Mouse (Mus musculus) CD4-positive helper T cell, adult 2 months (primary cell): ENCODE data around the gene Gdpd3.
"Not testable (repeated sequence)": the region's sequence is repeated elsewhere in the genome, so short reads cannot be mapped to it uniquely, and the experiment has no call there.

Source experiments
- DNase-seq: peaks from one replicate; pipeline ENCODE4 v3.0.0-alpha.2; 2012; ENCODE audit warnings: low read depth, missing footprints, low spot score

The Gdpd3 gene

GRCm38 (mm10) chr7:126760391-126760802 lies 5.7 kb upstream of the Gdpd3 start:
- DNase-seq: no peak

GRCm38 (mm10) chr7:126760956-126761355 lies 5.2 kb upstream of the Gdpd3 start:
- no peak for DNase-seq

DNA sequence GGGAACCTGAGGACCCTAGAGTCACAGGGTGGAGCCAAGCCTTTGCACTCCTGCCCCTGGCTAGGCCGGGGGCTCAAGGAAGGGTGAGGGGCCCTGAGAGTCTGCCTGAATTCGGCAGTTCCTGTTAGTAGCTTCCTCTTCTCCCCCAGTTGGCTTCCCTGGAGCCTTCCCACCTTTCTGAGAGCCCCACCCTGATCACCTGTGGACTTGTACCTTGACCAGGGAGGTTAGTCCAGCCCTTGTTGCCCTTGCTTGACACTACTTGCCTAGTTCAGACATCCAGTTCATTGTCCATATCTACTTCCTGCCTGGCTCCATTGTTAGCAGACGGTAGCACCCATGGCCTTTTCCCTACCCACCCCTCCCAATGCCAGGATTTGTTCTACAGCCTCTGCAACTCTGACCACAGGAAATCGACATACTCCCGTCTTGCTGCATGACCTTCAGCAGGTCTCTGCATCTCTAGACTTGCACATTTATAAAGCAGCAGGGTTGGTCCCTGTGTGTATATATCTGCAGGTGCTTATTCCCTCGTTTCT lies 4.5 kb upstream of the Gdpd3 start:
- no peak for DNase-seq

DNA sequence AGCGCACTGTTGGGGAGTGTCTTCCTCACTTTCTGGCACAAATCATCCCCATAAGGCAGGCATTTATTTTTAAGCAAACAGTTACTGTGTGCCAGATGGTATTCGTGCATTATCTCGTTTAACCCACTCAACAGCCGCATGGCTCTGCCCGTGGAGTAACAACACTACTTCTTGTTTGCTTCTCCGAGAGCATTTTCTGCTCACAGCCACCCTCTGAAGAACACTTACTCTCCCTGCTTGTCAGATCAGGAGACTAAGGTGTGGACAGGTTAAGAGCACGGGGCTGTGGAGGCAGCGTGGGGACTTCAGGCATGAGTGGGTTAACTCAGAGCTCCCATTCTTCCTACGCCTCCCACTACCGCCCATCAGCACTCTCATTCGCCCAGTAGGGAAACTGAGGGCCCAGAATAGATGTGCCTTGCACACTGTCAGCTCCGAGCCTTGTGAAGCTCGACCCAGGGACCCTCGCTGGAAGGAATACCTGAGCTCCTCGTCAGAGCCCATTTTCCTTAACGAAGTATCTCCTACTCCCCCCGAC lies 3.6 kb upstream of the Gdpd3 start:
- DNase-seq: no peak

DNA sequence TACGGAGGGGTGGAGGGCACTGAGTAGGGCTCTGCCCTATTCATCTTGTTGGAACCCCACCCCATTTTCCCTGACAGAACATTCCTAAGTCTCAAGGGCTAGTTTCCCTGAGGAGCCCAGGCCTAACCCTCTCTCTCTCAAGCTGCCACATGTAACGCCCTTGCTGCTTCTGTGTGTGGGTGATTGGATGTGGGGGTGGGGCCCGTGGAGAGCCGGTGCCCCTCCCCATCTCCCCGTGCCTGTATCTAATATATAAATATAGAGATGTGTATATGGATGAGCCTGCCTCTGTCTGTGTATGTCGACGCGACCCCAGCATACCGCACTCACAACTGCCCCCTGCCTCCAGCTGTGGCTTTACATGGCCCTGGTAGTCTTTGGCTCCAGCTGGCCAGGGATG lies 594 bp upstream of the Gdpd3 start:
- DNase-seq: no peak

GRCm38 (mm10) chr7:126767001-126767400 lies 867 bp downstream of the Gdpd3 start:
- DNase-seq: no peak

DNA sequence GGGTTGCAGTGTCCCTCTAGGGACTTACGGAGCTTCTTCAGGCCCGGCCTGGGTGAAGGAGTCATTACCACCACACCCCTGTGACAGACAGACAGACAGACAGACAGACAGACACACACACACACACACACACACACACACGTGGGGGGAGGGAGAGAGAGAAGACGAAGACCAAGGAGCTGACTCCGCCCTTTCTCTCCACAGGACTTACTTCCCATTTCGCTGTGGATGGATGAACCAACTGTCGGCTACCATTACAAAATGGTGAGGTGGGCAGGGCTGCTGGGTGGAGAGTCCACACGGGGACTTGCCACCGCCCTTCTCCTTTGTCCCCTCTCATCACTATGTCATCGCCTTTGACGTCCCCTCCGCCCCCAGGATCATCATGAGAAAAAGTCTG lies 4.7 kb downstream of the Gdpd3 start:
- DNase-seq: no peak

GRCm38 (mm10) chr7:126773351-126773750 lies 7.2 kb downstream of the Gdpd3 start:
- DNase-seq: no peak

- DNase-seq: peak; percentile 58
These were observed 8.3 kb downstream of the Gdpd3 start for GRCm38 (mm10) chr7:126774463-126774862.

- no peak for DNase-seq
These were observed 9.2 kb downstream of the Gdpd3 start for GRCm38 (mm10) chr7:126775185-126775977.

- DNase-seq: no peak
These were observed 9.8 kb downstream of the Gdpd3 start for GRCm38 (mm10) chr7:126775978-126776234.

DNA sequence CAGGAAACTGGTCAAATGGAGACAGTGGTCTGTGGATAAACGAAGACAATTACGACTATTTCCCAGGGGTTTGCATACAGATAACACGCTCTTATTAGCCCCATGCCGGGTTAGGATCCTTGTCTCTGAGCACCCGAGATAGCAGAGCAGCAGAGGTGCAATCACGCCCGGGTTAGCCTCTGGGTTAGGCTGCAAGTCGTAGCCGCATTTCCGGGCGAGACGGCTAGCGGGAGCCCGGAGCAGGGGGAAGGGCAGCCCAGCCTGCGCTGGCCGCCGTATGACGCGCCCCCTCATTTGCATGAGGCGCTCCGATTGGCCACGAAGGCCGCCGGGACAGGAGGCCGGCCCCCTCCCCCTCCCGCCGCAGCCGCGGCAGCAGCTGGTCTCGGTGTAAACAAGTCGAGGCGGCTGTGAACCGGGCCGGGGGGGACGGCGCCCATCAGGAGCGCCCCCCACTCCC lies 10.5 kb downstream of the Gdpd3 start, which contains the start of gene Ypel3:
Gene Ypel3 (plus strand): TSS at position 358 of the 460 bp plus-strand sequence.
- DNase-seq: peak; percentile 96

GRCm38 (mm10) chr7:126777476-126777875 lies 11.3 kb downstream of the Gdpd3 start:
- no peak for DNase-seq

- DNase-seq: no peak
These were observed 12.0 kb downstream of the Gdpd3 start for GRCm38 (mm10) chr7:126778147-126778546.

DNA sequence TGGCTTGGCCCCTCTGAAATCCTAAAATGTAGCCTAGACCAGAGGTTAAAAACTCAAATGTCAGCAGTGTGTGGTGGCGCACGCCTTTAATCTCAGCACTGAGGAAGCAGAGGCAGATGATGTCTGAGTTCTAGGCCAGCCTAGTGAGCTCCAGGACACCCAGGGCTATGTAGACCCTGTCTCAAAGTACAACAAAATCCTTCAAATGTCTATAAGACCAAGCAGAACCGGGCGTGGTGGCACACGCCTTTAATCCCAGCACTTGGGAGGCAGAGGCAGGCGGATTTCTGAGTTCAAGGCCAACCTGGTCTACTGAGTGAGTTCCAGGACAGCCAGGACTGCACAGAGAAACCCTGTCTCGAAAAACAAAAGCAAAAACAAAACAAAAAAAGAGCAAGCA lies 13.0 kb downstream of the Gdpd3 start:
- not testable (repeated sequence) for DNase-seq

GRCm38 (mm10) chr7:126779983-126780970 lies 14.1 kb downstream of the Gdpd3 start:
- peak; percentile 85 for DNase-seq

GRCm38 (mm10) chr7:126780971-126781635 lies 15.0 kb downstream of the Gdpd3 start, which contains the start of gene Tbx6:
Gene Tbx6 (plus strand): TSS chr7:126781483.
- no peak for DNase-seq

DNA sequence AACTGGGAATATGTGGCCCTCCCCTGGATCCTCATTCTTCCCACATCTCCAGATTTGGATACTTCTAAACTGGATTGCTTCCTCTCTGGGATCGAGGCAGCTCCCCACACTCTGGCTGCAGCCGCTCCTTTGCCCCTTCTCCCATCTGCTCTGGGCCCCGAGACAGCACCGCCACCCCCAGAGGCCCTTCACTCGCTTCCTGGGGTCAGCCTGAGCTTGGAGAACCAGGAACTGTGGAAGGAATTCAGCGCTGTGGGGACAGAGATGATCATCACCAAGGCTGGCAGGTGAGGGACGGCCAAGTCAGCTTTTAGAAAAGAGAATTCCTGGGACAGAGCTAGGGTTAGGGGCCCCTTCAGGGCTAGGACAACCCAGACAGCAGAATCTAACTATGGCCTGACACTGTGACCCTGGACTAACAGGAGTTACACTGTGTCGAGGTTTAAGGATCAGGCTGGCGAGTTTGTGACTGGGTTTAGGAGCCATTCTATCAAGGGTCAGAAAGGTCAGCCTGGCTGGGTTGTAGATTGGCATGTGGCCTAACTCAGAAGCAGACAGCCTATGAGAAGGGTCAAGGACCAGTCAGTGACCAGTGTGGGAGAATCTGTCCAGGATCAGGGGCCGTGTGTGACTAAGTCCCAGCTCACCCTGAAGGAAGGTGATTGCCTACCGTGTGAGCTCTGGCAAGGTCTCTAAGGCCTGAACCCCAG lies 15.7 kb downstream of the Gdpd3 start:
- no peak for DNase-seq

DNA sequence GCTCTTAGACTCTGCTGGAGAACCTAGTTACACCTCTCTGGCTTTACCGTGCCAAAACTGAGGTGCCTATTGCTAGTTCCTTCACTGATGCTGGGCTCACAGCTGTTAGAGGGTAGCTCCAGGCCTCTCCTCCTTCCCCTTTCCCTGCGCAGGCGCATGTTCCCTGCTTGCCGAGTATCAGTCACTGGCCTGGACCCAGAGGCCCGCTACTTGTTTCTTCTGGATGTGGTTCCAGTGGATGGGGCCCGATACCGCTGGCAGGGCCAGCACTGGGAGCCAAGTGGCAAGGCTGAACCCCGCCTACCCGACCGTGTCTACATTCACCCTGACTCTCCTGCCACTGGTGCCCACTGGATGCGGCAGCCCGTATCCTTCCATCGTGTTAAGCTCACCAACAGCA lies 16.6 kb downstream of the Gdpd3 start:
- DNase-seq: no peak

DNA sequence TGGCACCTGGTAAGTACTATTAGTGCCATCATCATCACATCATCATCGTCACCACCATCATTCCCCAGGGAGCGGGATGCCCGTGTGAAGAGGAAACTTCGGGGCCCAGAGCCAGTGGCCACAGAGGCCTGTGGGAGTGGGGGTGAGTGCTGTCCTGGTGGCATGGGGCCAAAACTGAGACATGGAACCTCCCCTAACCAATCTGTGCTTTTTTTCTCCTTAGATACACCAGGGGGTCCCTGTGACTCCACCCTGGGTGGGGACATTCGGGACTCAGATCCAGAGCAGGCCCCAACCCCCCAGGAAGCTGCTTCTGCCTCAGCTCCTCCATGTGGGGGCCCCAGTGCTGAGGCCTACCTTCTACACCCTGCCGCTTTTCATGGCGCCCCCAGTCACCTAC lies 18.3 kb downstream of the Gdpd3 start:
- no peak for DNase-seq

DNA sequence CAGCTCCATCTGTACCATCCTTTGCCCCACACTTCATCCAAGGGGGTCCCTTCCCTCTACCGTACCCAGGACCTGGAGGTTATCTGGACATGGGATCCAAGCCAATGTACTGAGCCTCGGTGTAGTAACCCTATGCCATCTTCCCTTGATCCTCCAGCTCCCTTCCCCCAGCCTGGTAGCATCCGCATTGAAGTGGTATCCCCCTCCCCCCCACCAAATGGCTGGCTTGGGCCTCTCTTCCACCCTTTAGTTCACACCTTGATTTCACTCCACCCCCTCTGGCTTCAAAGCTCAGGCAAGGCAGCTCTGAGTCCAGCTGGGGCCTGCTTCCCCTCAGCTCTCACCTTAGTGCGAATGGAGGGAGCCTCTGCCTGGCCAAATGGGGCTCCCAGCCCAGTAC lies 18.9 kb downstream of the Gdpd3 start:
- no peak for DNase-seq
